Mouse (Mus musculus): ENCODE measurements around the gene Ptcd1. TPM values are rescaled to one million over a fixed set of nuclear protein-coding genes. Genes with fewer than 3 reads are reported as not detected.
"Not testable (repeated sequence)": the region's sequence is repeated elsewhere in the genome, so short reads cannot be mapped to it uniquely, and the experiment has no call there.

The Ptcd1 gene
- total RNA-seq (2021): 10 to 100 TPM; 11.5 to 12.8 TPM
- long read RNA-seq, experiment 1, transcript Ptcd1-201 (9 exons, 3,087 nt): major isoform, 31 of 37 reads
- long read RNA-seq, experiment 1, partial matches to known transcripts: 3 of 37 reads
- long read RNA-seq, experiment 1, other reads (novel, unspliced or antisense): 3 of 37 reads
- long read RNA-seq, experiment 2, transcript Ptcd1-201 (9 exons, 3,087 nt): major isoform, 25 of 31 reads
- long read RNA-seq, experiment 2, partial matches to known transcripts: 4 of 31 reads
- long read RNA-seq, experiment 2, other reads (novel, unspliced or antisense): 2 of 31 reads

GRCm38 (mm10) chr5:145166536-145167305 lies at the start of gene Ptcd1, which contains the start of gene Cpsf4:
Ptcd1 (minus strand) TSS chr5:145167108.
Cpsf4 (plus strand) TSS chr5:145167213.
- TF ChIP-seq CTCF (IDR thresholded peaks at IDR 0.05): no peak
- intact Hi-C loops (cut with DNase I): loop anchor here (2.0 to 5.0 kb wide), 3 partner anchors 24 to 36 kb away; partner anchors contain the start of genes Bud31, Pdap1, Zkscan14 and Zkscan5
- DNase-seq: peak; percentile 99
- Histone ChIP-seq H3K4me3 (peak within 1 kb of the TSS; percentile 93), H3K27ac (peak within 1 kb of the TSS; percentile 93)

- intact Hi-C loops (cut with DNase I): no loop called here
- peak; percentile 56 for TF ChIP-seq CTCF (IDR thresholded peaks at IDR 0.05)
- no peak for DNase-seq
- Histone ChIP-seq H3K27ac (no peak overlapping the region), H3K4me3 (no peak overlapping the region)
Observed at GRCm38 (mm10) chr5:145214679-145215078, 47.8 kb upstream of the Ptcd1 start.

- no peak for TF ChIP-seq CTCF (IDR thresholded peaks at IDR 0.05)
- H3K4me3 ChIP-seq: no peak overlapping the region
Observed at GRCm38 (mm10) chr5:145213505-145213904, 46.6 kb upstream of the Ptcd1 start.

GRCm38 (mm10) chr5:145212216-145212615 lies 45.3 kb upstream of the Ptcd1 start:
- Histone ChIP-seq H3K27ac (no peak overlapping the region), H3K4me3 (no peak overlapping the region)
- TF ChIP-seq CTCF (IDR thresholded peaks at IDR 0.05): no peak
- intact Hi-C loops (cut with DNase I): no loop called here
- no peak for DNase-seq

More at GRCm38 (mm10) chr5:145213505-145213904, 46.6 kb upstream of the Ptcd1 start:
- intact Hi-C loops (cut with DNase I): no loop called here
- DNase-seq: no peak
- H3K27ac ChIP-seq: no peak overlapping the region

- intact Hi-C loops (cut with DNase I): no loop called here
- no peak for DNase-seq
- Histone ChIP-seq H3K27ac (no peak overlapping the region), H3K4me3 (no peak overlapping the region)
- no peak for TF ChIP-seq CTCF (IDR thresholded peaks at IDR 0.05)
Observed at GRCm38 (mm10) chr5:145211340-145211739, 44.4 kb upstream of the Ptcd1 start.

- H3K27ac ChIP-seq; intact Hi-C loops (cut with DNase I); H3K4me3 ChIP-seq; DNase-seq: not testable (repeated sequence)
Observed at GRCm38 (mm10) chr5:145208391-145208790, 41.5 kb upstream of the Ptcd1 start.

GRCm38 (mm10) chr5:145207954-145208353 lies 41.0 kb upstream of the Ptcd1 start:
- no peak for TF ChIP-seq CTCF (IDR thresholded peaks at IDR 0.05)
- intact Hi-C loops (cut with DNase I): no loop called here
- Histone ChIP-seq H3K4me3 (no peak overlapping the region), H3K27ac (no peak overlapping the region)
- DNase-seq: no peak

- DNase-seq: no peak
- no peak overlapping the region for H3K4me3 ChIP-seq
- no peak overlapping the region for H3K27ac ChIP-seq
- intact Hi-C loops (cut with DNase I): no loop called here
- no peak for TF ChIP-seq CTCF (IDR thresholded peaks at IDR 0.05)
Observed at GRCm38 (mm10) chr5:145207385-145207784, 40.5 kb upstream of the Ptcd1 start.

- TF ChIP-seq CTCF (IDR thresholded peaks at IDR 0.05): no peak
- Histone ChIP-seq H3K27ac (peak overlapping the region; percentile 98), H3K4me3 (peak overlapping the region; percentile 89)
- no peak for DNase-seq
- intact Hi-C loops (cut with DNase I): loop anchor here (2.0 kb wide), 1 partner anchor 26 kb away; the partner anchor contains the start of gene Zfp655
Observed at GRCm38 (mm10) chr5:145205041-145205440, 38.1 kb upstream of the Ptcd1 start.

GRCm38 (mm10) chr5:145203936-145204691 lies 37.2 kb upstream of the Ptcd1 start, which contains the start of gene Zkscan5:
Zkscan5 (plus strand) TSS chr5:145204562.
- intact Hi-C loops (cut with DNase I): loop anchor here (2.0 to 5.0 kb wide), 2 partner anchors 27 to 37 kb away; partner anchors contain the start of genes Cpsf4, Ptcd1 and Zfp655
- peak within 1 kb of the TSS; percentile 89 for H3K4me3 ChIP-seq
- TF ChIP-seq CTCF (IDR thresholded peaks at IDR 0.05): no peak
- peak within 1 kb of the TSS; percentile 98 for H3K27ac ChIP-seq
- peak; percentile 98 for DNase-seq

- intact Hi-C loops (cut with DNase I): loop anchor here (5.0 kb wide), 1 partner anchor 35 kb away; the partner anchor contains the start of genes Cpsf4 and Ptcd1
- TF ChIP-seq CTCF (IDR thresholded peaks at IDR 0.05): no peak
- DNase-seq: no peak
- Histone ChIP-seq H3K27ac (peak overlapping the region; percentile 97; the same call in 1 of the 2 replicates), H3K4me3 (no peak overlapping the region)
Observed at GRCm38 (mm10) chr5:145202446-145202845, 35.5 kb upstream of the Ptcd1 start.

Data from gastrocnemius, adult 2 months (tissue).